Mouse (Mus musculus) T-helper 1 cell (primary cell): ENCODE measurements at regions not wholly inside any gene's neighbourhood (a gene's known extent, or its start where the extent isn't known, plus 50 kb on each side); places are given as distances from the start of the nearest gene placed in this dataset.

Experiments used
- in situ Hi-C: fragments of 300-600 bp; cut with MboI, MseI; formaldehyde crosslinking; loops from one replicate; pipeline ENCODE4 v1.15.1; 2025; ENCODE audit warnings: high pct_unique_total_duplicates

- in situ Hi-C loops = no loop called here
These were observed 104.9 kb downstream of the Tpra1 start for GRCm38 (mm10) chr6:89006997-89007396.

- in situ Hi-C loops = no loop called here
These were observed 105.5 kb downstream of the Tpra1 start for GRCm38 (mm10) chr6:89007516-89007915.

GRCm38 (mm10) chr6:89008614-89009171, 106.6 kb downstream of the Tpra1 start:
- in situ Hi-C loops = no loop called here

- in situ Hi-C loops = loop anchor here (5.0 kb wide), 1 partner anchor 86 kb away; no protein-coding TSS in a partner anchor
These were observed 111.1 kb downstream of the Tpra1 start for GRCm38 (mm10) chr6:89012998-89013689.

- in situ Hi-C loops = loop anchor here (5.0 kb wide), 1 partner anchor 86 kb away; no protein-coding TSS in a partner anchor
These were observed 111.6 kb downstream of the Tpra1 start for GRCm38 (mm10) chr6:89013690-89014061.

GRCm38 (mm10) chr6:89024101-89024650, 122.1 kb downstream of the Tpra1 start:
- in situ Hi-C loops = no loop called here

GRCm38 (mm10) chr6:89033433-89034298, 131.6 kb downstream of the Tpra1 start:
- in situ Hi-C loops = no loop called here

- in situ Hi-C loops = no loop called here
These were observed 132.4 kb downstream of the Tpra1 start for GRCm38 (mm10) chr6:89034455-89034854.

- in situ Hi-C loops = no loop called here
These were observed 133.2 kb downstream of the Tpra1 start for GRCm38 (mm10) chr6:89035061-89035835.

- in situ Hi-C loops = no loop called here
These were observed 133.7 kb downstream of the Tpra1 start for GRCm38 (mm10) chr6:89035836-89036156.

GRCm38 (mm10) chr6:89037392-89037791, 135.3 kb downstream of the Tpra1 start:
- in situ Hi-C loops = no loop called here

GRCm38 (mm10) chr6:89037901-89038300, 135.8 kb downstream of the Tpra1 start:
- in situ Hi-C loops = no loop called here

GRCm38 (mm10) chr6:89040919-89041318, 138.9 kb downstream of the Tpra1 start:
- in situ Hi-C loops = no loop called here

GRCm38 (mm10) chr6:89042478-89043239, 140.6 kb downstream of the Tpra1 start:
- in situ Hi-C loops = no loop called here

- in situ Hi-C loops = no loop called here
These were observed 143.4 kb downstream of the Tpra1 start for GRCm38 (mm10) chr6:89045436-89045966.

GRCm38 (mm10) chr6:89046476-89046875, 144.4 kb downstream of the Tpra1 start:
- in situ Hi-C loops = no loop called here

- in situ Hi-C loops = no loop called here
These were observed 145.7 kb downstream of the Tpra1 start for GRCm38 (mm10) chr6:89047629-89048332.

- in situ Hi-C loops = no loop called here
These were observed 147.2 kb downstream of the Tpra1 start for GRCm38 (mm10) chr6:89049290-89049689.

- in situ Hi-C loops = no loop called here
These were observed 148.7 kb downstream of the Tpra1 start for GRCm38 (mm10) chr6:89050575-89051270.
